Mouse (Mus musculus) CH12.LX (cell line): ENCODE results near the gene Prkch. TPM values are rescaled to one million over a fixed set of nuclear protein-coding genes. Genes with fewer than 3 reads are reported as not detected.

ENCODE experiments used
- DNase-seq: peaks from one replicate; pipeline ENCODE4 v3.0.0-alpha.2; 2013; ENCODE audit errors: extremely low read depth
- H3K27ac ChIP-seq: 2 replicates; pipeline ENCODE4 v1.5.1; 2012; ENCODE audit warnings: low read depth, mild to moderate bottlenecking, control low read depth, moderate library complexity; ENCODE audit not compliant: insufficient read depth
- H3K27me3 ChIP-seq: replicated peaks from 2 replicates; pipeline ENCODE3; 2012; ENCODE audit warnings: inconsistent platforms
- H3K36me3 ChIP-seq, 2 experiments: replicated peaks in 1 of 2; 2 replicates each; pipeline versions ENCODE3 to v1.6.1; 2012; ENCODE audit warnings: inconsistent platforms in 1 of 2, low read length in 1 of 2, mild to moderate bottlenecking in 1 of 2, mixed read lengths in 1 of 2, moderate library complexity in 1 of 2; ENCODE audit not compliant: control insufficient read depth in 1 of 2, insufficient read depth in 1 of 2
- H3K4me1 ChIP-seq, 2 experiments: 2 replicates each; pipeline ENCODE4 v1.6.1; 2012; ENCODE audit warnings: inconsistent platforms in 1 of 2, moderate library complexity in 1 of 2; ENCODE audit not compliant: insufficient read depth in 2 of 2, control insufficient read depth in 1 of 2
- H3K4me2 ChIP-seq: 2 replicates; pipeline ENCODE4 v1.6.1; 2012; ENCODE audit warnings: low read depth, mild to moderate bottlenecking, control low read depth; ENCODE audit not compliant: poor library complexity, insufficient read depth, severe bottlenecking
- H3K4me3 ChIP-seq, 3 experiments: fragments of 150-350 bp in 1 of 3; sonication (generic) in 1 of 3; replicated peaks in 1 of 3; 2 replicates each; pipeline versions ENCODE3 to v1.5.1; 2011 to 2012; ENCODE audit warnings: low read depth in 2 of 3, low read length in 2 of 3, mild to moderate bottlenecking in 2 of 3, moderate library complexity in 2 of 3, control low read depth in 1 of 3, improper control_type of control experiment in 1 of 3, inconsistent platforms in 1 of 3, mixed read lengths in 1 of 3; ENCODE audit not compliant: poor library complexity in 1 of 3
- H3K79me2 ChIP-seq: replicated peaks from 2 replicates; pipeline ENCODE4 v1.6.1; 2012; ENCODE audit warnings: mild to moderate bottlenecking, moderate library complexity; ENCODE audit not compliant: control insufficient read depth, poor library complexity, insufficient read depth, severe bottlenecking; ENCODE audit errors: extremely low read depth
- H3K9ac ChIP-seq: 2 replicates; pipeline ENCODE4 v1.6.1; 2012; ENCODE audit warnings: low read depth, mild to moderate bottlenecking, control low read depth, moderate library complexity; ENCODE audit not compliant: insufficient read depth
- H3K9me3 ChIP-seq: replicated peaks from 2 replicates; pipeline ENCODE3; 2012; ENCODE audit warnings: low read length, inconsistent platforms, mixed read lengths
- CHD2 ChIP-seq: IDR thresholded peaks from 2 replicates; pipeline ENCODE4 v1.6.1; 2011; ENCODE audit warnings: low read length, improper control_type of control experiment
- CTCF ChIP-seq, 2 experiments: IDR thresholded peaks in 1 of 2; conservative IDR thresholded peaks in 1 of 2; 2 replicates each; pipeline ENCODE4 v1.5.1; 2011 to 2012; ENCODE audit warnings: low read depth in 2 of 2, low read length in 2 of 2, improper control_type of control experiment in 1 of 2, inconsistent platforms in 1 of 2, mild to moderate bottlenecking in 1 of 2, moderate library complexity in 1 of 2
- E2F4 ChIP-seq: IDR thresholded peaks from 2 replicates; pipeline ENCODE4 v1.6.1; 2011; ENCODE audit warnings: low read depth, low read length, improper control_type of control experiment; ENCODE audit not compliant: insufficient replicate concordance
- EP300 ChIP-seq: IDR thresholded peaks from 2 replicates; pipeline ENCODE4 v1.6.1; 2011; ENCODE audit warnings: low read length, improper control_type of control experiment
- ETS1 ChIP-seq: conservative IDR thresholded peaks from 2 replicates; pipeline ENCODE4 v1.6.1; 2012; ENCODE audit warnings: low read depth, mild to moderate bottlenecking, inconsistent platforms, low read length, improper control_type of control experiment, moderate library complexity
- GABPA ChIP-seq: IDR thresholded peaks from 2 replicates; pipeline ENCODE4 v1.6.1; 2012; ENCODE audit warnings: low read depth, low read length, improper control_type of control experiment, inconsistent platforms; ENCODE audit not compliant: insufficient replicate concordance
- MAZ ChIP-seq: IDR thresholded peaks from 2 replicates; pipeline ENCODE4 v1.6.1; 2012; ENCODE audit warnings: low read depth, mild to moderate bottlenecking, inconsistent platforms, low read length, improper control_type of control experiment, moderate library complexity
- MEF2A ChIP-seq: IDR thresholded peaks from 2 replicates; pipeline ENCODE4 v1.6.1; 2014; ENCODE audit warnings: low read depth, mild to moderate bottlenecking, inconsistent platforms, low read length, improper control_type of control experiment, borderline replicate concordance
- MXI1 ChIP-seq: IDR thresholded peaks from 2 replicates; pipeline ENCODE4 v1.6.1; 2011; ENCODE audit warnings: mild to moderate bottlenecking, low read depth, low read length, improper control_type of control experiment
- NELFE ChIP-seq: IDR thresholded peaks from 2 replicates; pipeline ENCODE4 v1.6.1; 2011; ENCODE audit warnings: low read depth, low read length, improper control_type of control experiment
- POLR2AphosphoS2 ChIP-seq: IDR thresholded peaks from 2 replicates; pipeline ENCODE4 v1.6.1; 2011; ENCODE audit warnings: low read depth, low read length, improper control_type of control experiment
- SMC3 ChIP-seq: IDR thresholded peaks from 2 replicates; pipeline ENCODE4 v1.6.1; 2011; ENCODE audit warnings: low read depth, low read length, improper control_type of control experiment
- TCF12 ChIP-seq: IDR thresholded peaks from 2 replicates; pipeline ENCODE4 v1.6.1; 2014; ENCODE audit warnings: low read depth, mild to moderate bottlenecking, inconsistent platforms, low read length, improper control_type of control experiment
- USF1 ChIP-seq: IDR thresholded peaks from 2 replicates; pipeline ENCODE4 v1.6.1; 2014; ENCODE audit warnings: low read depth, mild to moderate bottlenecking, inconsistent platforms, low read length, improper control_type of control experiment
- ZMIZ1 ChIP-seq: IDR thresholded peaks from 2 replicates; pipeline ENCODE4 v1.6.1; 2012; ENCODE audit warnings: low read depth, mild to moderate bottlenecking, inconsistent platforms, low read length, improper control_type of control experiment
- ZNF384 ChIP-seq: IDR thresholded peaks from 2 replicates; pipeline ENCODE4 v1.6.1; 2012; ENCODE audit warnings: low read depth, low read length, improper control_type of control experiment, inconsistent platforms
- dilution Hi-C: fragments of 300-500 bp; cut with MboI; formaldehyde crosslinking; loops from 2 replicates; pipeline ENCODE4 v1.14.3; 2020; ENCODE audit warnings: low sequenced_read_pairs; ENCODE audit not compliant: extremely low pct_unique_long_range_greater_than_20kb, extremely low pct_ligation_motif_present
- in situ Hi-C: fragments of 300-500 bp; cut with MboI; formaldehyde crosslinking; loops from 3 replicates; pipeline ENCODE4 v1.14.3; 2019; ENCODE audit warnings: low sequenced_read_pairs, low pct_ligation_motif_present, low pct_unique_long_range_greater_than_20kb, mixed read lengths
- polyA plus RNA-seq: library from polyadenylated mRNA; unstranded; fragments of >175 nt; gene quantifications from 2 replicates; pipeline ENCODE4 v1.2.1, GENCODE M21; 2012; ENCODE audit warnings: low read depth; ENCODE audit not compliant: insufficient read length
- total RNA-seq, 2 experiments: library from RNA; depleted of rRNA; stranded (reverse); fragments of 300-350 nt in 1 of 2; fragments of >200 nt in 1 of 2; gene quantifications; 2 replicates each; pipeline ENCODE4 v1.2.3; 2012 to 2014

Prkch gene
- total and polyA plus RNA-seq, 3 experiments: 0.76 to 2.3 (median 1.8) TPM

GRCm38 (mm10) chr12:73756527-73756926, 171.9 kb downstream of the Prkch start:
- no peaks in the 10 kb centered on the region for H3K79me2 ChIP-seq
- no peaks in the 10 kb centered on the region for H3K9me3 ChIP-seq
- H3K27ac ChIP-seq: no peak overlapping the region
- no peaks in the 10 kb centered on the region for H3K27me3 ChIP-seq
- no peak for DNase-seq
- H3K4me3 ChIP-seq: no peak overlapping the region
- H3K4me1 ChIP-seq: peaks cover 2 to 7% of the 10 kb centered on the region in 2 experiments; a peak in 2 of 4 replicates
- no peak for TF ChIP-seq MAZ
- no peak for TF ChIP-seq SMC3
- no peak for TF ChIP-seq CTCF (conservative IDR thresholded peaks at IDR 0.05 in 1 of 2, IDR thresholded peaks at IDR 0.05 in 1 of 2; ENCODE audit: low read depth in 2 of 2, low read length in 2 of 2)
- TF ChIP-seq GABPA: no peak
- no peak for TF ChIP-seq TCF12
- TF ChIP-seq USF1: no peak
- TF ChIP-seq MXI1: no peak
- TF ChIP-seq NELFE: no peak
- no peak for TF ChIP-seq ZNF384
- no peaks in the 10 kb centered on the region for H3K36me3 ChIP-seq
- H3K4me2 ChIP-seq: no peak overlapping the region
- no peak overlapping the region for H3K9ac ChIP-seq
- dilution Hi-C loops: no loop called here
- in situ Hi-C loops: no loop called here

GRCm38 (mm10) chr12:73762001-73762400, 177.4 kb downstream of the Prkch start:
- DNase-seq: no peak
- H3K36me3 ChIP-seq: no peaks in the 10 kb centered on the region
- dilution Hi-C loops: no loop called here
- no peak overlapping the region for H3K9ac ChIP-seq
- peaks cover 2 to 24% of the 10 kb centered on the region in 2 experiments; a peak in 3 of 4 replicates for H3K4me1 ChIP-seq
- TF ChIP-seq EP300 (no peak), ETS1 (no peak), ZMIZ1 (no peak), E2F4 (no peak), MEF2A (no peak), CHD2 (no peak), POLR2AphosphoS2 (no peak)
- no peaks in the 10 kb centered on the region for H3K9me3 ChIP-seq
- in situ Hi-C loops: no loop called here
- no peaks in the 10 kb centered on the region for H3K79me2 ChIP-seq
- H3K4me3 ChIP-seq: no peak overlapping the region
- H3K27ac ChIP-seq: no peak overlapping the region
- no peak overlapping the region for H3K4me2 ChIP-seq
- H3K27me3 ChIP-seq: no peaks in the 10 kb centered on the region
